Mouse (Mus musculus) liver, adult 2 months (tissue): Measurements from ENCODE around the gene Prkca.

Experiments used
- CTCF ChIP-seq: fragments of 200-500 bp; IDR thresholded peaks from 2 replicates; pipeline ENCODE4 v1.5.1; 2011; ENCODE audit warnings: low read depth, low read length, control low read depth
- POLR2A ChIP-seq: fragments of 200-500 bp; IDR thresholded peaks from 2 replicates; pipeline ENCODE4 v1.6.1; 2011; ENCODE audit warnings: low read length, control low read depth; ENCODE audit not compliant: insufficient read depth; ENCODE audit errors: extremely low read depth

- TF ChIP-seq CTCF, result no peak
- TF ChIP-seq POLR2A, result no peak
These were observed 35.5 kb downstream of the Prkca start for GRCm38 (mm10) chr11:108308253-108308652.
